Mouse (Mus musculus) lung, postnatal 36 days (tissue): ENCODE measurements at regions not wholly inside any gene's neighbourhood (a gene's known extent, or its start where the extent isn't known, plus 50 kb on each side); places are given as distances from the start of the nearest gene placed in this dataset.

ENCODE experiments used
- DNase-seq: peaks from one replicate; pipeline ENCODE4 v3.0.0; 2022; ENCODE audit warnings: mixed read lengths

DNA sequence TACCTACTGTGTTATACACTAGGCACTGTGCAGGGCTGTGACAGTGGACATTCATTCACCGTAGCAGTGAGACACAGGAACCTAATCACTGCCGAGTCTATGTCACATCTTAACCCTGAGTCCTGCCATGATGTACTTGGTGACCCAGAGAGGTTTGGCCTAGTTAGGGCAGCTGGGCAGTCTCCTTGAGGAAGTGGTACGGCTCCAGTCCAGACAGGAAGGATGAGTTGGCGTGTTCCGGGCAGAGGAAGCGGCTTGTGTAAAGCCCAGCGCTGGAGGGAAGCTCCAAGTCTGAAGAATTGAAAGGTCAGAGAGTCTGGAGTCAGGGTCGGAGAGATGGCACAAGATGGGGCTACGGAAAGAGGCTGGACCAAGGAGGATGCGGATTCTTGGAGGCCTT is 99.4 kb upstream of the Smim15 start:
- peak; percentile 68 for DNase-seq

DNA sequence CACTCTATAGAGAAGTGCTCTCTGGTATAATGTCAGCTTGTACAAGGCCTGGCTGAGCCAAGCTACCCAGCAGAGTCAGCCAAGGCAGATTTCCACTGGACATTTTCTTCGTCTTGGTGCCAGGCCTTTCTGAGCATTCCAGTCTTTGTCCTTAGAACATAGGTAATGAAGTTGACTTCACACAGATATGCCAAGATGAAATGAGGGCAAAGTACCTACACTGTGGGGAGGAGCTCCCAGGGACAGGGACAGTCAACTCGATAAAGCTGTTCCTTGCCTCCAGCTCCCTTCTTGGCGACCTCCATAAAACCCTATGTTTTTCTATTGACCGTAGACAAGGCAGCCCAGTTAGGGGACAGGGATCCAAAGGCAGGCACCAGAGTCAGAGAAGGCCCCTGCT is 101.3 kb upstream of the Smim15 start:
- DNase-seq, result no peak

- DNase-seq, result no peak
Observed at GRCm38 (mm10) chr13:107942297-107942962, 101.8 kb upstream of the Smim15 start.

- peak; percentile 34 for DNase-seq
Observed at GRCm38 (mm10) chr13:107939916-107940646, 104.2 kb upstream of the Smim15 start.

GRCm38 (mm10) chr13:107935611-107936010 is 108.6 kb upstream of the Smim15 start:
- no peak for DNase-seq

DNA sequence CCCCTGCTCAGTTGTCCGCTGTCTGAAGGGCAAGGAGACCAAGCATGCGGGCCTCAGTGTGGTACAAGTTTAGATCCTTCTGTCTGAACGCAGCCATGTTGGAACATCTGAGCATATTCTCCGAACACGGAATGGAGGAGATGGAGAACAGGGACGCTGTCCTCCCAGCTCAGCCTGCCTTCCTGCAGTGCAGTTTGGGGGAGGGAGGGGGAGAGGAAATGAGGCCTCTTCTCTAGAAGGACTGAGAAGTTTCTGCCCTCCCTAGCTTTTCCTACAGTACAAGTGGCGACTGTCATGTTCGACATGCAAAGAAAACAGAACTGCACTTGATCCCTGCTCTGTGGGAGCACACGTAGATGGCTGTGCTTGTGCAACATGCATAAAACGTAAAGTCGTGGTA is 109.6 kb upstream of the Smim15 start:
- no peak for DNase-seq

DNA sequence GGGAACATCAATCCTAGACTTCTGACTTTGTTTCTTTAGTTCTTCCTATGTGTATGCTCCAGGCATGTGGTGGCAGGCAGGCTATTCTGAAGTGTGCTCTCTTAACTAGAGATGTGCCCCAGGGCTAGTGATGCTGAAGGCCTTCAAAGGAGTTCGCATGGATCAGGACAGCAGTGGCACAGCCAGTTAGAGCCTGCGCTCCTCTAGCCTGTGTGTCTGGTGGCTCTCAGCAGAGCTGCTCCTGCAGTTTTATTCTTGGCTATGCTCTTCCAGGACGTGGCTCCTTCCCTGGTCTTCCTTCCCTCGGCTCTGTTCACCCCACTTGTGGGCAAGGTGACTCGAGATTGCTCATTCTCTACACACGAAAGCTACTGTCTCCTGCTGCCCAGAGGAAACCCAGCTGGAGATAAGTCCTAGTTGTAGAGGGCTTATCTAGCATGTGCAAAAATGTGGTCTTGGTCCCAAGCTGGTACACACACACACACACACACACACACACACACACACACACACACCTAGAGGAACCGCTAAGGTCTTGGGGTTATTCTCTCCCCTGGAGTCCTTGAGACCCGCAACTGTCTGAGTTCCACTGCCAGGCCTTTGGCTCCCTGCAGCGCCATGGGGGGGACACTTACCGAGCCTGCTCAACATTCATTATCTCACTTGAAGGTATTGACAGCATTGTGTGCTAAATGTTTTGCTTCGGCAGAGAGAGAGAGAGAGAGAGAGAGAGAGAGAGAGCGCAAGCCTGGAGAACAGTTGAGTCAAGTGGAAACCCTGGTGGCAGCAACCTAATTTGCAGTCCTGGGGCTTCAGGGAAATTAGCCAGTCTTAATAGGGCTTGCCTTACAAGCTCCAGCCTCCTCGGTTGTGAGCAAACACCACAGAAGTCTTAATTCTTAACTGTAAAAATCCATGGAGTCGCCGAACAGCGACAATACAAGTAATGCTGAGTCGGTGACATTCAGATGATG is 110.4 kb upstream of the Smim15 start:
- DNase-seq, result no peak

GRCm38 (mm10) chr13:107932423-107933032 is 111.7 kb upstream of the Smim15 start:
- no peak for DNase-seq

DNA sequence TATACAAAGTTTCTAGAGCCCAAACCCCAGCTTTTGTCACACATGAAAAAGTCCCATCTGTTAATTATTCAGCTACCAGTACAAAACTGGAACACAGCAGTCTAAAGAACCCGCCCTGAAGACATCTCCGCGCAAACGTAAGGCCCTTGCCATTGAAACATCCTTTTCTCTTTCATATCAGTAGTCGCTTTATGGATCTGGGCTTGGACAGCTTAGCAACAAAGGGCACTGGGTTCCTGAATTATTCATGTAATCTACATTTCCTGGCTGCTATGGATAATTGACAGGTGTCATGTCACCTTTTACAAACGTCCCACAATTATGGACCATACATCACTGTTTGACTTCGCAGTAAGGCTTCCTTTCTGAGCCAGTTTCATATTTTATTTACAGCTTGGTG is 113.0 kb upstream of the Smim15 start:
- no peak for DNase-seq

DNA sequence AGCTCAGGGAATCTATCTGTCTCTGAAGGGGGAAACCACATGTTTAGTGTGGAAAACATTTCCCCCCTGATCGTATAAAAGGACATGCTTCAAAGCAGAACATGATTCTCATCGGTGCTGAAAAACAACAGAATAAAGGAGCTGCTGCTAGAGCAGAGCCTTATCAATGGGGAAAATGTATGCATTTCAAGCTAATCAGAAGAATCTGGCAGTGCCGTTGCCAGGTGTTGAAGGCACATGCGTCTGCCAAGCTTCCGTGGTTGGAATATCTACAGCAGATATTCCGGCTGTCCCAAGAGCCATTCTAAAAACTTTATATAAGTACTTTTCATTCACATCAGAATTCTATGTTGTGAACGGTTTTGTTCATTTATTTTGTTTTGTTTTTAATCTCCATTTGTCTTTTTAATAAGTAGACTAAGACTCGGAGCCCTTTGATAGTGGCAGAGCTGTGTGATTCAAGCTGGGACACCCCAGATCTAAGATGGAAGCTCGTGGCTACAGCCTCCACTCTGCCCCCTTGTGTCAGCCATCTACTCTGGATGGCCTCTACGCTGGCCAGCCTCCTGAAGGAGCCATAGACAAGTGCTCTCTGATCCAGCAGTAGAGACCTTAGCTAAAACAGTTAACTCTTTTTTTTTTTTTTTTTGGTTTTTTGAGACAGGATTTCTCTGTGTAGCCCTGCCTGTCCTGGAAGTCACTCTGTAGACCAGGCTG is 116.6 kb upstream of the Smim15 start:
- DNase-seq, result peak; percentile 55

- peak; percentile 48 for DNase-seq
Observed at GRCm38 (mm10) chr13:107925470-107925869, 118.8 kb upstream of the Smim15 start.

DNA sequence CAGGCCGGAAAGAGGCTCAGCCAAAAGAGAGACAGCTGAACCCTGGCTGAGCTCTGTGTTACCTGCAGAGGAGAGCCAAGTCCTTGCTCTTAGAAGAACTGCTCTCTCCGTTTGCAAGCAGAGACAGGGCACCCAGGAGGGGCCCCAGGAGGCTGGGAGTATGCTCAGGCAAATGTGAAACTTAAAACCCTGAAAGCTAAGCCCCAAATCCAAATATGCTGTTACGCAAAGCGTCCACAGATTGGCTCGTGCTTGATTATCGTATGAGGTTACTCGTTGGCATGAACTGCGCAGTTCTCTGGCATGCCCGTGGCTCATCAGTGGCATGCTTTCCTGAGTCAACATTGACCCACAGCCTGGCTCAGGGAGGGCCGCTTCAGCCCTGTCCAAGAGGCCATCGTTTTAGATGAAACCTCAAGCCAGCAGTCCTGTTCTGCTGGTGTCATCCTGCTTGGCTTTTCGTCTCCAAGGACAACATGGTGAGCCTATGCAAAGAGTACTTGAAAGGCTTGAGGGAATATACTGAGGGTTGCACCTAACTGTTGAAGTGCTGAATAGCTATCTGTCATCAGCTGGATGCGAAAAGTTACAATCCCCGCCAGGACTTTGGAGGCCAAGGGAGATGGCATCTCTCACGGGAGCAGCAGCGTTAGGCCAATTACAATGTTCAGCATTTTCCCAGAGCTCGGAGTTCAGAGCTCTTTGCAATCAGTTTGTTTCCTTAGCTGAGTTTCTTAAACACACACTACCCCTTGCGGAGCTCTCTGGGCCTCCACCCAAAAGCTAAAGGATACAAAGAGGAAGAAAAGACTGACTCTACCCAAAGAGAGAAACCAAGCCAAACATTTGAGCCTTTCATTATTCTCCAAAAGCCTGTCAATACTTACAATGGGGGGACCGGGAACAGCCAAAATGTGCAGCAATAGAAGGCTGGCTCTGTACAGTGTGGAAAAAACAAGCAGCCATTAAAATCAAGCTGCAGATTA is 120.8 kb upstream of the Smim15 start:
- DNase-seq, result peak; percentile 43

- DNase-seq, result no peak
Observed at GRCm38 (mm10) chr13:107919403-107919802, 124.8 kb upstream of the Smim15 start.

DNA sequence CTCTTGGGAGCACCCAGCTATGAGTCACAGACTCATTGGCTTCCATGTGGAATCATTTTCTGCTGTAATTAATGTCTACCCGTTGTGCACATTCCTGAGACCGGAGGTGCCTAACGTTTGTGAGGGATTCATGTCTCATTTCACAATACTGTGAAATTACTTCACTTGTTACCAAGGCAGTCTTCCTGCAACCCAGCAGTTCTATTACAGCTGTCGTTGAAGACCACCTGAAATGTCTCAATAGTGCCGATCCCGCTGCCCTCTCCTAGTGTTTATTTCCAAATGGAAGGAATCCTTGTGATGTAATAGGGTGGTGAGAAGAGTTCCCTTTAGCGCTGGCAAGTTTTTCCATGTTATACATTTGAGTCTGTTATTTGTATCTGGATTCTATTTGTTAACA is 125.8 kb upstream of the Smim15 start:
- DNase-seq, result no peak

DNA sequence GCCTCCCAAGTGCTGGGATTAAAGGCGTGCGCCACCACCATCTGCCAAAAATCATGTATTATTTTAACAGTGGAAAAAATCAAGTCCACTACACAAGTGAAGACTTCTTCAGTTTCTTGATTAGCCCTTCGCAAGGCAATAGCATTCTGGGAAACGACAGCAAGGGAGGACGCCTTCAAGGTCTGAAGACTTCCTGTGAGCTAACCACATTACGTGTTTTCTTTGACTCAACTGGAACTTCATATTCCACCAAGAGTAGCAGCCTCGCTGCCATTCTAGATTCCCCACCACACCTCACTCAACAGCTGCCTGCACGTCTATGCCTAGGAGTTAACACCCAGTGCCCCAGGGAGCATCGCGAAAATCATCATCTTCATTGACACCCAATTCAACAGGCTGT is 126.2 kb upstream of the Smim15 start:
- DNase-seq, result no peak

DNA sequence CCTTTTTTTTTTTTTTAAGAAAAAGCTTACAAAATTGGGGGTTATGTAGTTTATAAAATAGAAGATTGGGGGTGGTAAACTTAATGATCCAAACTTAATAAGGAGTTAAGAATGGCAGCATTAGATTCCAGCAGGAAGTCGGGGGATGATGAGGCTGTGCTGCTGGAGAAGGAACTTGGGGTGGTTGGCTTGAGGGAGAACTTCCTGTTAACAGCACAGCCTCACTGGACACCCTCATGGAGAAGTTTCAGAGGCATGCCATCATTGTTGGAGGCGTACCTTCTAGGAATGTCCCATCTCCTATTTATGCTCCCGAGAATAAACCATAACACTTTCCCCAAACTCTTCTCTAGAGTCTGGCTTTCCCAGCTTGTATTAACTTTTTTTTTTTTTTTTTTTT is 126.7 kb upstream of the Smim15 start:
- DNase-seq, result no peak

- no peak for DNase-seq
Observed at GRCm38 (mm10) chr13:107910125-107910524, 134.1 kb upstream of the Smim15 start.

DNA sequence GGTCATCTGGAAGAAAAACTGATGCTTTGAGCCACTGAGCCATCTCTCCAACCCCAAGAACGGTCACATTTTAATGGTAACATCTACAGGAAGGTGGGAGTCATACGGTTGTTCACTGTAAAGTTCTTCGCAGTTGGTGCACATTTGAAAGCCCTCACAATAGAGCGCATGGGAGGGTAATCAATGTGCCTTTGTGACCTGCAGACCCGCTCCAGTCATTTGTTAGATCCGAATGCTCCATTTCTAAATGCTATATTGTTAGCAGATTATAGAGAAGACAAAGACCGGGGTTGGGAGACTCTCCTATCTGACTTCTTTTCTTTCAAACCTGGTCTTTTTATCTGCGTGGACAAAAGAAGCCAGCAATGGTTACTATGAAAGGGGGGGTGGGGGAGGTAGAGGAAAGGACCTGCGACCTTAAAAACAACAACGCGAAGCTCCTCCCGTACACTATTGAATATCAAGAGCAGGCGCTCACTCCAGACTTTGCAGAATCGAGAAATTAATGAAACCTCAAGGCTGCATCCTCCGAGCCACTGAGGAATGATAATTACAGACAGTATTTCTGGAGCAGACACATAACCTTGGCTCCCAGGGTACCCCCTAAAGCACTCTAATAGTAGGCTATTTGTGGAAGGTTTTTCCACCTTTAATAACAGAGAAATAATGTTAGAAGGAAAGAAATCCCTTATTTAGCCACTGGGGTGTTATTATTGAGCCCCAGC is 134.7 kb upstream of the Smim15 start:
- DNase-seq, result no peak

- DNase-seq, result no peak
Observed at GRCm38 (mm10) chr13:107907966-107908365, 136.3 kb upstream of the Smim15 start.

- DNase-seq, result no peak
Observed at GRCm38 (mm10) chr13:107904851-107905250, 139.4 kb upstream of the Smim15 start.
